Mouse (Mus musculus) liver, embryonic 14.5 days (tissue): ENCODE results near the gene Wfdc16. TPM values are rescaled to one million over a fixed set of nuclear protein-coding genes. Genes with fewer than 3 reads are reported as not detected.

Experiments used
- ATAC-seq: fragments of 200-750 bp; cut with Nextera tagmentation; 2 replicates; pipeline ENCODE4 v1.8.0; 2017; ENCODE audit warnings: moderate number of reproducible peaks, mild to moderate bottlenecking, moderate library complexity; ENCODE audit not compliant: insufficient read depth
- DNase-seq, 3 experiments: peaks; one replicate each; pipeline ENCODE4 v3.0.0-alpha.2; 2012 to 2013; ENCODE audit warnings: low read depth in 3 of 3, low spot score in 3 of 3
- H3K27ac ChIP-seq: fragments of 300-500 bp; sonication (generic); 2 replicates; pipeline ENCODE4 v1.5.1; 2014; ENCODE audit warnings: moderate library complexity, mild to moderate bottlenecking, control low read depth, inconsistent platforms
- H3K27me3 ChIP-seq: fragments of 300-500 bp; sonication (generic); 2 replicates; pipeline ENCODE4 v1.6.1; 2014; ENCODE audit warnings: mild to moderate bottlenecking, low read length, moderate library complexity; ENCODE audit not compliant: control insufficient read depth, insufficient read depth
- H3K36me3 ChIP-seq: fragments of 300-500 bp; sonication (generic); replicated peaks from 2 replicates; pipeline ENCODE4 v1.6.1; 2014; ENCODE audit warnings: low read depth; ENCODE audit not compliant: control insufficient read depth, insufficient read depth
- H3K4me1 ChIP-seq, 2 experiments: fragments of 200-500 bp in 1 of 2; fragments of 300-500 bp in 1 of 2; sonication (generic) in 1 of 2; replicated peaks; 2 replicates each; pipeline ENCODE4 v1.6.1; 2012 to 2014; ENCODE audit warnings: antibody characterized with exemption in 1 of 2, inconsistent platforms in 1 of 2, low read length in 1 of 2; ENCODE audit not compliant: control insufficient read depth in 2 of 2, insufficient read depth in 2 of 2
- H3K4me2 ChIP-seq: fragments of 300-500 bp; sonication (generic); 2 replicates; pipeline ENCODE4 v1.6.1; 2014; ENCODE audit warnings: low read depth, mild to moderate bottlenecking, control low read depth, moderate library complexity
- H3K4me3 ChIP-seq, 2 experiments: fragments of 200-500 bp in 1 of 2; fragments of 300-500 bp in 1 of 2; sonication (generic) in 1 of 2; 2 replicates each; pipeline ENCODE4 v1.5.1; 2012 to 2014; ENCODE audit warnings: low read depth in 2 of 2, low read length in 2 of 2, mild to moderate bottlenecking in 2 of 2, control low read depth in 1 of 2, inconsistent platforms in 1 of 2, moderate library complexity in 1 of 2; ENCODE audit not compliant: insufficient read depth in 1 of 2
- H3K9ac ChIP-seq: fragments of 300-500 bp; sonication (generic); replicated peaks from 2 replicates; pipeline ENCODE4 v1.6.1; 2014; ENCODE audit warnings: mild to moderate bottlenecking, control low read depth, moderate library complexity
- H3K9me3 ChIP-seq: fragments of 300-500 bp; sonication (generic); 2 replicates; pipeline ENCODE4 v1.6.1; 2016; ENCODE audit warnings: low read length, mixed read lengths; ENCODE audit not compliant: control insufficient read depth
- CTCF ChIP-seq: IDR thresholded peaks from 2 replicates; pipeline ENCODE4 v1.5.1; 2016; ENCODE audit warnings: antibody characterized with exemption, low read depth, control low read depth
- EP300 ChIP-seq: IDR thresholded peaks from 2 replicates; pipeline ENCODE4 v1.6.1; 2016; ENCODE audit warnings: antibody characterized with exemption, low read depth
- WGBS: fragments of 180-500 bp; shearing (Covaris S2); extraction: QIAGEN DNeasy Blood & Tissue Kit; methylation state at CpG from one replicate; pipeline ENCODE4 v1.1.7; 2014; ENCODE audit not compliant: insufficient replicate concordance; 5-methylcytosine and 5-hydroxymethylcytosine counted together
- polyA plus RNA-seq, 2 experiments: library from polyadenylated mRNA; depleted of rRNA in 1 of 2; stranded (reverse) in 1 of 2; unstranded in 1 of 2; fragments of >200 nt; fragmentation: Nextera tagmentation in 1 of 2; extraction: Ambion mirVana in 1 of 2; gene quantifications; 2 replicates each; pipeline versions ENCODE4 v1.2.1 to v1.2.3; 2012 to 2014

The Wfdc16 gene
- polyA plus RNA-seq, 2 experiments = not detected

- Histone ChIP-seq H3K27me3 (no peaks in the 10 kb centered on the region), H3K4me3 (no peak overlapping the region), H3K36me3 (no peaks in the 10 kb centered on the region), H3K4me2 (no peak overlapping the region), H3K9me3 (no peaks in the 10 kb centered on the region), H3K4me1 (no peaks in the 10 kb centered on the region), H3K27ac (no peak overlapping the region), H3K9ac (no peak overlapping the region)
- TF ChIP-seq CTCF = no peak
- TF ChIP-seq EP300 = no peak
- WGBS = 57% methylated on average over 6 of the region's 6 CpGs
- no peak for ATAC-seq
- DNase-seq = no peak
These were observed 29.8 kb downstream of the Wfdc16 start for GRCm38 (mm10) chr2:164608781-164609180.

GRCm38 (mm10) chr2:164604411-164604810, 34.2 kb downstream of the Wfdc16 start:
- DNase-seq (no peak), ATAC-seq (no peak)
- no peak overlapping the region for H3K9ac ChIP-seq
- no peak overlapping the region for H3K27ac ChIP-seq
- H3K4me3 ChIP-seq = no peak overlapping the region
- TF ChIP-seq EP300 = no peak
- TF ChIP-seq CTCF = no peak
- 67% methylated on average over 8 of the region's 8 CpGs for WGBS
- no peaks in the 10 kb centered on the region for H3K4me1 ChIP-seq
- no peak overlapping the region for H3K4me2 ChIP-seq
- no peaks in the 10 kb centered on the region; the same call in 1 of the 2 replicates for H3K9me3 ChIP-seq
- no peaks in the 10 kb centered on the region for H3K27me3 ChIP-seq
- no peaks in the 10 kb centered on the region for H3K36me3 ChIP-seq

DNA sequence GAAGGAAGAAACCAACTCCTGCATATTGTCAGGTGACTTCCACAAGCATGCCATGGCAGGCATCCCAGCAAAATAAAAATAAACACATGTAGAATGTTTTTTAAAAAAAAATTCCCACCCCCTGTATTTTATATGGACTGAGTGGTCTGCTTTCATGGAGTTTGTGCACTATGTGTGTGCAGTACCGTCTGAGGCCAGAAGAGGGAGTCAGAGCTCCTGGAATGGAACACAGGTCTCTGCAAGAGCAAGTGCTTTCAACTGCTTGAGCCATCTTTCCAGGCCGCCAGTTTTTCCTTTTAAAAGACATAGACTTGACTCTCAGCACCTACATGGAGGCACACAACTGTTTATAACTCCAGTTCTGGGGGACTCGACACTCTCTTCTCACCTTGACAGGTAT, 35.1 kb downstream of the Wfdc16 start:
- no peak overlapping the region for H3K4me2 ChIP-seq
- H3K9ac ChIP-seq = no peak overlapping the region
- H3K27me3 ChIP-seq = no peaks in the 10 kb centered on the region
- H3K4me3 ChIP-seq = no peak overlapping the region
- no peaks in the 10 kb centered on the region; the same call in 1 of the 2 replicates for H3K9me3 ChIP-seq
- H3K4me1 ChIP-seq = no peaks in the 10 kb centered on the region
- WGBS = 71% methylated on average over 3 of the region's 3 CpGs
- ATAC-seq (no peak), DNase-seq (no peak)
- no peaks in the 10 kb centered on the region for H3K36me3 ChIP-seq
- TF ChIP-seq EP300 = no peak
- TF ChIP-seq CTCF = peak; percentile 27; the same call in 1 of the 2 replicates
- no peak overlapping the region for H3K27ac ChIP-seq

GRCm38 (mm10) chr2:164600179-164600578, 38.4 kb downstream of the Wfdc16 start:
- WGBS = 55% methylated on average over 3 of the region's 3 CpGs
- no peak for TF ChIP-seq EP300
- peak; percentile 59 for TF ChIP-seq CTCF
- H3K27ac ChIP-seq = no peak overlapping the region
- no peak overlapping the region for H3K9ac ChIP-seq
- DNase-seq (no peak), ATAC-seq (no peak)
- no peaks in the 10 kb centered on the region; the same call in 1 of the 2 replicates for H3K9me3 ChIP-seq
- no peak overlapping the region for H3K4me2 ChIP-seq
- H3K27me3 ChIP-seq = no peaks in the 10 kb centered on the region
- H3K36me3 ChIP-seq = no peaks in the 10 kb centered on the region
- H3K4me1 ChIP-seq = no peaks in the 10 kb centered on the region
- H3K4me3 ChIP-seq = no peak overlapping the region

DNA sequence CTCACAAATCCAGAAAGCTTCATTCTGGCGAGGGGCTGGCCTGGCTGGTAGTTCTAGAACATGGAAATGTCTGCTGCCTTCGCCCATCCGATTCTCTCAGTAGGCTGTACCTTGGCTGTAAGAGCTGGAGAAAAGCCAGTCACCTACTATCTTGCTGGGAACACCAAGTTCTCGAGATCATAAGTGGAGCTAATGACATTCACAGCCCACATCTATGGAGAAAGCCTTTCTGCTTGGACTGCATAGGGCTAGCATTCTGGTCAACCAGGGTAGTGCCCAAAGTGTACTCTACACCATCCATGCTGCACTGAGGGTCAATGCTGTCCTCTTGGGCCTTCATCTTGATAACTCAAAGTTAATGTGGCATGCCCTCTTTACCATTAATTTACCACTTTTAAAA, 45.1 kb downstream of the Wfdc16 start, which contains the start of gene Eppin:
TSS of gene Eppin (minus strand) at position 101 of the 400 bp plus-strand sequence.
- H3K4me3 ChIP-seq = no peak within 1 kb of the TSS
- ATAC-seq (no peak), DNase-seq (no peak)
- H3K9ac ChIP-seq = no peak within 1 kb of the TSS
- H3K27ac ChIP-seq = no peak within 1 kb of the TSS
- 41% methylated on average over 4 of the region's 4 CpGs for WGBS
- no peak within 1 kb of the TSS for H3K4me2 ChIP-seq
- no peaks in the 10 kb centered on the region for H3K36me3 ChIP-seq
- no peaks in the 10 kb centered on the region for H3K4me1 ChIP-seq
- no peak for TF ChIP-seq EP300
- TF ChIP-seq CTCF = no peak
- H3K9me3 ChIP-seq = no peaks in the 10 kb centered on the region
- no peaks in the 10 kb centered on the region for H3K27me3 ChIP-seq
